Mouse (Mus musculus): ENCODE data around the gene Plekha8.

- TF ChIP-seq CTCF (IDR thresholded peaks at IDR 0.05; ENCODE audit: insufficient read depth, low read depth, low read length) (no peak), POLR2A (IDR thresholded peaks at IDR 0.05; ENCODE audit: insufficient read depth, low read depth, low read length) (no peak)
These were observed 47.0 kb downstream of the Plekha8 start for GRCm38 (mm10) chr6:54641953-54642352.

All from olfactory bulb, adult 2 months (tissue).